Mouse (Mus musculus): ENCODE results near the gene Acp2. TPM values are rescaled to one million over a fixed set of nuclear protein-coding genes. Genes with fewer than 3 reads are reported as not detected.
A peak's percentile ranks its signal among the peaks of the same experiment; 100 is the strongest.

Acp2 gene
- total RNA-seq (2021) (10 to 100 TPM; 49.5 to 50.4 TPM), polyA plus RNA-seq (2012; rRNA removed) (28.7 and 46.6 TPM in 2 replicates)
- long read RNA-seq, full-length matches to known transcripts, result 15 of 27 reads
- long read RNA-seq, partial matches to known transcripts, result 8 of 27 reads
- long read RNA-seq, other reads (novel, unspliced or antisense), result 4 of 27 reads

- peak; percentile 97 for DNase-seq
Observed at GRCm38 (mm10) chr2:91202222-91202971, at the start of gene Acp2, which contains the start of gene Nr1h3. Gene Acp2 (plus strand): TSS chr2:91202885. Gene Nr1h3 (minus strand): TSS chr2:91202834.

GRCm38 (mm10) chr2:91152885-91153377, 49.8 kb upstream of the Acp2 start:
- DNase-seq, result no peak

- DNase-seq, result peak; percentile 83
Observed at GRCm38 (mm10) chr2:91154091-91154490, 48.6 kb upstream of the Acp2 start.

- no peak for DNase-seq
Observed at GRCm38 (mm10) chr2:91157002-91157752, 45.5 kb upstream of the Acp2 start.

DNA sequence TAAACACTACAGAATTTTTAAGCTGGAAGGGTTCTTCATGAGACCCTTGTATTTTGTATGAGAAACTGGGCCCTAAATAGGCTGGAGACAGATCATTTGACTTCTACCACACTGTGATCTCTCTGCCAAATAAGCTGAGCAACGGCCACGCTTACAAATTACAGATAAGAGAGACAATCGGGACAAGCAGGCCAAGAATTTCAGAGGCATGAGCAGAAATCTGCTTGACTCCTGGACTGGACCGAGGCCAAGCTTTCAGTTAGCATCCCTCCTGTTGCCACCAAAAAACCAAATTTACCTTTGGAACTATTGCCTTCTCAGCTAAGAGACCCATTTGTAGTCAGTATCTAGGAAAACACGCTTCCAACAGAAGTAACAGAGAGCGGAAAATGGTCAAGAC, 42.1 kb upstream of the Acp2 start:
- no peak for DNase-seq

DNA sequence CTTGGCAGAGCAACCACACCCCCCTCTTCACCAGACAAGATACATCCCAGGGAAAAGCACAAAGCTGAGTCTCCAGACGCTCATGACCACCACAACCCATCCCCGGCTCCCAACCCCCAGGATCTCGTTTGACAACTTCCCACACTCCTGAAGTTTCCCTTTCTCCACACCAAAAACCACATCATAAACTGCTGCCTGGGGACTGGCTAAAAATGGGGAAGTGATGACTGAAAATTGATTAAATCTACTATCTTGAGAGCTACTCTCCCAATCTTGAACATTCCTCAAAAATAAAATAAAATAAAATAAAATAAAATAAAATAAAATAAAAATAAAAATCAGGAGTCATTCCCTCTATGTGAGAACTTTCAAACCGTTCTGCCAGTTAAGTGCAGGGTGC, 39.7 kb upstream of the Acp2 start:
- no peak for DNase-seq

GRCm38 (mm10) chr2:91163532-91163931, 39.2 kb upstream of the Acp2 start:
- no peak for DNase-seq

DNA sequence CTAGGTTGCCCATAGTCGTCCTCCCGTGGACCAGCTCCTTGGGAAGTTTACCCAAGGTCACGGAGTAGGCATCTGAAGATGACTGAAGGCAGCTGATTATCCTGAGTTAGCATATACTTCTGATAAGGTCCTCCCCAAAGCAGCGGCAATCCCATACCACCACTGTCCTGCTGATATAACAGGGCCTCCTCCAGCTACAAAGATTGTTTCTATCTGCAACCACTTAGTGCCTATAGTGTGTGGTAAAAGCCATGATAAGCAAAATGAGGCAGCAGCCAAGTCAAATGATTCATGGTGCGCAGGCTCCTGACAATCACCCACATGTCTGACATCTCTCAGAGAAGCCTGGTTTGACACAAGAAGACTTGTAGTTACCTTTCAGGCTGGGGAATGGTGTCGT, 37.7 kb upstream of the Acp2 start:
- no peak for DNase-seq

DNA sequence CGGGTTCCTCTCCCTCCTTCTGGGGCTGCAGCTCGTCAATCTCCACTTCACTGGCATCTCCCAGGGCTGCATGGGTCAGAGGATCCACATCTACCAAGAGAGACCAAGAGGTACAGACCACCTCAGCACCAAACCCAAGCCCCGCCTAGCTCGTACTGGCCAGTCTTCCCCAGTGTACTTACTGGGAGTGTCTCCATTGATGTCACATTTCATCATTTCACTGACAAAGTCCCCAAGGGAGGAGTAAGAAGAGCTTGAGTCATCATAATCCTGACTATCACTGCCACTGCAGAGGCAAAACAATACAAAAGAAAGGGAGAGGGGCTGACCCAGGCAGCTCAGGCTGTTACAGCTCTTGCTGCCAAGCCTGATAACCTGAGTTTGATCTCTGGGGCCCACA, 35.1 kb upstream of the Acp2 start:
- DNase-seq, result no peak

DNA sequence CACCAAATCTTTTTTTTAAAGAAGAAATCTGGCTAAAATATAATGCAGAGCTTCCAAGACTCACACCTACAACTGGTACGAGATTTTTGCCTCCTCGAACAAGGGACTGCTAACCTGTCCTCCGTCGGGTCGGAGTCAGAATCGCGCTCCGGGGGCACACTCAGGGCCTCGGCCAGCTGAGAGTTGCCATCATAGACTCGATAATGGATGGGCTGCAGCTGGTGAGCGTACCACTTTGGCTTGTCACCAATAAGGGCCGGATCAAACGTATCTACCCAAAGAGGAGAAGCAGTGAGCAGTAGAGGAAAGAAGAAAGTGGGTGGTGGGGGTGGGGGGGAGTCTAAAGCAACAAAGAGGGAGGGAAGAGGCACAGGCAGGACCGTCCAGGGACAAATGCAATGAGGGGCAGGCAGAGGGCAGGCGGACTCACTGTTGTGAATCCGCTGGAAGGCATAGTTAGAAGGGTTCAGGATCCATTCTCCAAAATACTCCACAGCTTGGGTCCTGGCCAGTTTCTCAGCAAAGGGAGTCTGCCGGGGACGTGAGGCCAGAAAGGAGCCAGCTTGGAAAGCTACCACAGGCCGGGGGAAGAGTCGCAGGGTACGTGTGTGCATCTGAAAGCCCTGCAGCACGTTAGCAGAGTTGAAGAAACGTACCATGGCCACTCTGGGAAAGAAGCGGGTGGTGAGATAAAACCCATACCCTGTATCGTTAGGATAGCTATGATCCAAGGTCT, 32.9 kb upstream of the Acp2 start:
- DNase-seq, result no peak

- no peak for DNase-seq
Observed at GRCm38 (mm10) chr2:91175490-91175889, 27.2 kb upstream of the Acp2 start.

GRCm38 (mm10) chr2:91176234-91176633, 26.5 kb upstream of the Acp2 start:
- no peak for DNase-seq

- DNase-seq, result no peak
Observed at GRCm38 (mm10) chr2:91179825-91180224, 22.9 kb upstream of the Acp2 start.

GRCm38 (mm10) chr2:91180706-91181105, 22.0 kb upstream of the Acp2 start:
- no peak for DNase-seq

- DNase-seq, result peak; percentile 39
Observed at GRCm38 (mm10) chr2:91182016-91182404, 20.7 kb upstream of the Acp2 start.

DNA sequence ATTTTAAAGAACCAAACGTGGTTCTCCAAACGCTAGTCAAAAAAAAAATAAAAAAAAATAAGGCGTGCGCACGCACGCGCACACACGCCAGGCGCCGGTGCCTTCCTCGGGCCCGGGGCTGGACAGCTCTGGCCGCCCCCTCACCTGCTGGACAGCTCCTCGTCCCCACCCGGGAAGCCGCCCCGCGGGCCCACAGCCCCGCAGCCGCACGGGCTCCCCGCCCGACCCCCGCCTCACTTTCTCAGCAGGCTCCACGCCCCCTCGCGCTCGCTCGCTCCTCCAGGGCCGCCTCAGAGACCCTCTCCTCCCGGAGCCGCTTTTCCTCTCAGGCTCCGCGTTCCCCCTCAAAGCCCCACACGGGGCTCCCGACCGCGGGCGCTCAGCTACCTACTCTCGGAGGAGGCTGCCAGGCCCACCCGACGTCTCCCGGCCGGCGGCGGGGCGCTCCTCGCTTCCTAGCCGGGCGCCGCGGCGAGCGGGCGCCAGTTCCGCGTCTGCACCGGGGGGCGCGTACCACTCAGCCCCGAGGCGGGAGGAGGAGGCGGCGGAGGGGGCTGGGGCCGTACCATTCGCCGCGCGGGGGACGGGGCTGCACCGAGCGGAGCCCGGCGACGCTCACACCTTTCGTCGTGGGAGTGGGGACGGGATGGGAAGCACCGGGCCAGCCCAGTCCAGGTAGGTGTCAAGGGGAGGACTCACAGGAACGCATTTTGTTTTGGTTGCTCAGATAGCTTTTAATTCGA, 20.1 kb upstream of the Acp2 start:
- DNase-seq, result peak; percentile 79

DNA sequence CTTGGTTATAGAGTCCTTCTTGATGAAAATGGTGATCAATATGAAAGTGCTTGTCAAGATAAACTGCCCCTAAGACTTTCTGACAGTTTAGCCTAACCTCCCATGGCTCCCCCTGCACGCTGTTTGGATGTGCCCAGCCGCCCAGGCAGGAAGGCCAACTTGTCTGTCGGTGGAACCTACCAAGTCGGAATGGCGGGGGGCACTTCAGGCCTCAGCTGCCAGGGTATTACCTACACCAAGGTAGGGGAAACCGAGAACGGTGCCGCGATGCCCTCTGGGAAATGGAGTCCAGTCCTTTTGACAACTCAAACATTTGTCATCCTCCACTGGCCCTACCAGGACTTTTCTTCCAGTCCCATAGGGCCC, 19.6 kb upstream of the Acp2 start:
- peak; percentile 94 for DNase-seq

- peak; percentile 26 for DNase-seq
Observed at GRCm38 (mm10) chr2:91183711-91184405, 18.8 kb upstream of the Acp2 start, which contains the start of gene Madd. Gene Madd (minus strand): TSS chr2:91183837.

DNA sequence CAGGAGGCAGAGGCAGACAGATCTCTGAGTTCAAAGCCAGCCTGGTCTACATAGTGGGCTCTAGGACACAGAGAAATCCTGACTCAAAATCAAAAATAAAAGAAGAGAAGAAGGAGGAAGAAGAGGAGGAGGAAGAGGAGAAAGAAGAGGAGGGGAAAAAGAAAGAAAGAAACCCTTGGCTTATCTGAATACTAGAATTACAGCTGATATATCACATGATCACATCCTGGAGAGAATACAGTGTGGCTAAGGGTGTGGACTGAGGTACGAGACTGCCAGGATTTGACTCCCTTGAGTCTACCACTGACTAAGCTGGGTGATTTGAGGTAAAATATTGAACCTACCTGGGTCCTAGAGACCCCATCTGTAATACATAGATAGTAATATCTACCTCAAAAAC, 16.5 kb upstream of the Acp2 start:
- DNase-seq, result no peak

DNA sequence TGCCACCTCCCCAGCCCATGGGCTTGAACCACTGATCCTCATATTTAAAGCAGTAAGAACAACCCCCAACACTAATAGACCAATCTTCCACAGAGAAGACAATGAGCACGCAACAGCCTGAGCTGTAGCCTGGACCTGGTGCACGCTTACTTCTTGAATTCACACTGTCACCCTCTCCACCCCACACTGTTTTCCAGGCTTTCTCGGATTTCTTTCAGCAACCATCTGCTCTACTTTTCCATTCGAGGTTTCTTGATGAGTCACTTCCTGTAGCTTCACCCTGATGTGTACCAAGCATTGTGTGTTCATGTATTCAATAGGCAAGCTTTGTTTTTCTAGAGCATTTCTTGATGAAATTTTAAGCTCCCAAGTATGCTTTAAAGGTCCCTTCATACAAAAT, 15.3 kb upstream of the Acp2 start:
- DNase-seq, result no peak

DNA sequence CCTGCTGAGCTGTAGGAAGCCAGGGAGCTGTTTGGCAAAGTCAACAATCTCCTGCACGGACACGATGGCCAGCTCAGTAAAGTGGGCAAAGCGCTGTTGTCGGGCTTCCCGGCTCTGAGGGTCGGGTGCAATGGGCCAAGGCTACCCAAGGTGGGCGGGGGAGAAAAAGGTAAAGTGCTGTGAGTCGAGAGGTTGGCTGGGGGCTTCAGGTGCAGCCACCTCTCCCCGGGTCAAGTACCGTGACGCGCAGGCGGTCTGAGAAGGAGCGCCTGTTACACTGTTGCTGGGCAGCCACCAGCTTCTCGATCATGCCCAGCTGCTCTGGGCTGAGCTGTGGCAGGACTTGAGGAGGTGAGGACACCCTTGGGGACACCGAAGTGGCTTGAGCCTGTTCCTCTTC, 12.2 kb upstream of the Acp2 start:
- DNase-seq, result no peak

Measured in adrenal gland, adult 2 months (tissue).